In genomic region chr17:45628885-45629855, GRCm38 (mm10) we compare ENCODE assay signal across 8 mouse cellular contexts. TPM values are rescaled to one million over a fixed set of nuclear protein-coding genes. Genes with fewer than 3 reads are reported as not detected.
DNase-seq lines count a peak whose midpoint lies in the region; ATAC-seq and TF ChIP-seq lines count a peak whose summit lies in the region.

No protein-coding gene starts in this region.

- peak overlapping the region; percentile 78 for H3K4me2 ChIP-seq in embryonic facial prominence, embryonic 12.5 days (replicated peaks)
- H3K4me2 ChIP-seq in hindbrain, embryonic 16.5 days (ENCODE audit: low read length) = peak overlapping the region; percentile 69
- 0 out of 2 replicates have a peak overlapping the region, but pooled peaks have one; percentile 71 for H3K4me2 ChIP-seq in liver, postnatal 0 days (ENCODE audit: low read depth, low read length)

- no peak for TF ChIP-seq CTCF in liver, postnatal 0 days (IDR thresholded peaks at IDR 0.05; ENCODE audit: low read depth)

- peaks cover 9% of the 10 kb centered on the region; the same call in 1 of the 2 replicates for H3K4me1 ChIP-seq in embryonic facial prominence, embryonic 12.5 days
- peaks cover 12% of the 10 kb centered on the region for H3K4me1 ChIP-seq in hindbrain, embryonic 16.5 days (ENCODE audit: control insufficient read depth, insufficient read depth, low read depth, low read length)
- peaks cover 10% of the 10 kb centered on the region for H3K4me1 ChIP-seq in liver, postnatal 0 days (ENCODE audit: insufficient read depth)

- peak; percentile 16 for DNase-seq in CD4-positive, CD25-positive, alpha-beta regulatory T cell, adult 2 months (ENCODE audit: low read depth, low spot score)
- no peak for DNase-seq in liver, postnatal 0 days
- DNase-seq in gastrocnemius, adult 8-10 months (ENCODE audit: low spot score in 2 of 2) = no peak
- no peak for DNase-seq in right cerebral cortex, postnatal 10 days (ENCODE audit: low spot score in 2 of 2)
- DNase-seq in cerebellum, adult 11 months = no peak

- H3K9ac ChIP-seq in embryonic facial prominence, embryonic 12.5 days = no peak overlapping the region
- peak overlapping the region; percentile 60; the same call in 1 of the 2 replicates for H3K9ac ChIP-seq in hindbrain, embryonic 16.5 days (ENCODE audit: low read depth, low read length)
- no peak overlapping the region for H3K9ac ChIP-seq in liver, postnatal 0 days (replicated peaks)

- 69% methylated on average over 13 of the region's 13 CpGs for whole genome bisulfite sequencing in embryonic facial prominence, embryonic 12.5 days
- WGBS in hindbrain, embryonic 16.5 days = 63% methylated on average over 13 of the region's 13 CpGs
- WGBS in liver, postnatal 0 days (ENCODE audit: insufficient replicate concordance) = 43% methylated on average over 13 of the region's 13 CpGs

- H3K27me3 ChIP-seq in embryonic facial prominence, embryonic 12.5 days = no peaks in the 10 kb centered on the region; the same call in 1 of the 2 replicates
- H3K27me3 ChIP-seq in hindbrain, embryonic 16.5 days (replicated peaks; ENCODE audit: control insufficient read depth, insufficient read depth, low read length) = no peaks in the 10 kb centered on the region
- 0 out of 2 replicates have a peak, but pooled peaks cover 2% of the 10 kb centered on the region for H3K27me3 ChIP-seq in liver, postnatal 0 days (ENCODE audit: insufficient read depth, low read length)

- no peaks in the 10 kb centered on the region for H3K9me3 ChIP-seq in embryonic facial prominence, embryonic 12.5 days
- no peaks in the 10 kb centered on the region for H3K9me3 ChIP-seq in hindbrain, embryonic 16.5 days (ENCODE audit: control insufficient read depth, low read length)
- H3K9me3 ChIP-seq in liver, postnatal 0 days (ENCODE audit: low read length) = no peaks in the 10 kb centered on the region

- no peaks in the 10 kb centered on the region for H3K36me3 ChIP-seq in embryonic facial prominence, embryonic 12.5 days
- H3K36me3 ChIP-seq in hindbrain, embryonic 16.5 days (ENCODE audit: control insufficient read depth, insufficient read depth, low read length) = no peaks in the 10 kb centered on the region
- H3K36me3 ChIP-seq in liver, postnatal 0 days (replicated peaks; ENCODE audit: insufficient read depth, low read length) = no peaks in the 10 kb centered on the region

- peak overlapping the region; percentile 42; the same call in 1 of the 2 replicates for H3K4me3 ChIP-seq in embryonic facial prominence, embryonic 12.5 days
- H3K4me3 ChIP-seq in hindbrain, embryonic 16.5 days (ENCODE audit: low read length) = peak overlapping the region; percentile 49
- no peak overlapping the region for H3K4me3 ChIP-seq in liver, postnatal 0 days (ENCODE audit: low read depth, low read length)

- H3K27ac ChIP-seq in embryonic facial prominence, embryonic 12.5 days = 0 out of 2 replicates have a peak overlapping the region, but pooled peaks have one; percentile 32
- peak overlapping the region; percentile 88; the same call in 1 of the 2 replicates for H3K27ac ChIP-seq in hindbrain, embryonic 16.5 days (ENCODE audit: low read depth, low read length)
- H3K27ac ChIP-seq in liver, postnatal 0 days (ENCODE audit: low read depth) = peak overlapping the region; percentile 58

- no peak for TF ChIP-seq EP300 in liver, postnatal 0 days (IDR thresholded peaks at IDR 0.05; ENCODE audit: low read depth)

- ATAC-seq in CD4-positive, CD25-positive, alpha-beta regulatory T cell, adult 4 months = no peak
- ATAC-seq in embryonic facial prominence, embryonic 12.5 days (ENCODE audit: insufficient number of reproducible peaks, insufficient read depth, low FRiP score, low TSS enrichment) = no peak
- ATAC-seq in hindbrain, embryonic 16.5 days = peak; percentile 38
- ATAC-seq in liver, postnatal 0 days = peak; percentile 38; the same call in 1 of the 2 replicates

RNA-seq across cellular contexts. Expression of gene Mymx, which starts 27.3 kb away (rescaled TPM):
- not detected for polyA plus RNA-seq in CD4-positive, CD25-positive, alpha-beta regulatory T cell, adult 4 months (2017; shearing (Covaris generic))
- polyA plus RNA-seq in embryonic facial prominence, embryonic 12.5 days (2016; fragmentation: Nextera tagmentation; extraction: Ambion mirVana) = 9.2 and 10.7 TPM in 2 replicates
- 1.2 TPM in 1 of 2 replicates, not detected in the other for polyA plus RNA-seq in hindbrain, embryonic 16.5 days (2015; fragmentation: Nextera tagmentation; extraction: Ambion mirVana)
- polyA plus RNA-seq in liver, postnatal 0 days (2015; fragmentation: Nextera tagmentation; extraction: Ambion mirVana) = 0.19 TPM in 1 of 2 replicates, not detected in the other
- not detected for total RNA-seq in gastrocnemius, adult 8-10 months (2022)

RNA-seq across cellular contexts. Expression of gene Slc29a1, which starts 29.8 kb away (rescaled TPM):
- 100 to 1,000 TPM in 1 of 2 experiments, 10 to 100 TPM in 1; 88.0 to 154 TPM for polyA plus RNA-seq in CD4-positive, CD25-positive, alpha-beta regulatory T cell, adult 4 months (2017; shearing (Covaris generic))
- polyA plus RNA-seq in embryonic facial prominence, embryonic 12.5 days (2016; fragmentation: Nextera tagmentation; extraction: Ambion mirVana) = 59.1 and 60.5 TPM in 2 replicates
- 55.7 and 56.5 TPM in 2 replicates for polyA plus RNA-seq in hindbrain, embryonic 16.5 days (2015; fragmentation: Nextera tagmentation; extraction: Ambion mirVana)
- 83.0 and 91.6 TPM in 2 replicates for polyA plus RNA-seq in liver, postnatal 0 days (2015; fragmentation: Nextera tagmentation; extraction: Ambion mirVana)
- total RNA-seq in gastrocnemius, adult 8-10 months (2022) = 10 to 100 TPM; 26.6 to 31.2 (median 27.2) TPM

RNA-seq across cellular contexts. Expression of gene Capn11, which starts 30.0 kb away (rescaled TPM):
- polyA plus RNA-seq in CD4-positive, CD25-positive, alpha-beta regulatory T cell, adult 4 months (2017; shearing (Covaris generic)) = 1 to 10 TPM; 1.9 to 2.4 TPM
- 0.75 and 0.91 TPM in 2 replicates for polyA plus RNA-seq in embryonic facial prominence, embryonic 12.5 days (2016; fragmentation: Nextera tagmentation; extraction: Ambion mirVana)
- 0.75 and 0.79 TPM in 2 replicates for polyA plus RNA-seq in hindbrain, embryonic 16.5 days (2015; fragmentation: Nextera tagmentation; extraction: Ambion mirVana)
- polyA plus RNA-seq in liver, postnatal 0 days (2015; fragmentation: Nextera tagmentation; extraction: Ambion mirVana) = not detected in 2 replicates
- under 1 TPM; 0.15 to 0.51 (median 0.33) TPM for total RNA-seq in gastrocnemius, adult 8-10 months (2022)

RNA-seq across cellular contexts. Expression of gene Hsp90ab1, which starts 56.1 kb away (rescaled TPM):
- 1,000 to 10,000 TPM; 1,172 to 1,222 TPM for polyA plus RNA-seq in CD4-positive, CD25-positive, alpha-beta regulatory T cell, adult 4 months (2017; shearing (Covaris generic))
- polyA plus RNA-seq in embryonic facial prominence, embryonic 12.5 days (2016; fragmentation: Nextera tagmentation; extraction: Ambion mirVana) = 1,470 and 1,480 TPM in 2 replicates
- polyA plus RNA-seq in hindbrain, embryonic 16.5 days (2015; fragmentation: Nextera tagmentation; extraction: Ambion mirVana) = 1,542 and 1,571 TPM in 2 replicates
- 419 and 445 TPM in 2 replicates for polyA plus RNA-seq in liver, postnatal 0 days (2015; fragmentation: Nextera tagmentation; extraction: Ambion mirVana)
- total RNA-seq in gastrocnemius, adult 8-10 months (2022) = 1,000 to 10,000 TPM; 1,140 to 1,362 (median 1,203) TPM

RNA-seq across cellular contexts. Expression of gene Mrpl14, which starts 57.0 kb away (rescaled TPM):
- polyA plus RNA-seq in CD4-positive, CD25-positive, alpha-beta regulatory T cell, adult 4 months (2017; shearing (Covaris generic)) = 10 to 100 TPM; 91.5 to 92.9 TPM
- 137 and 153 TPM in 2 replicates for polyA plus RNA-seq in embryonic facial prominence, embryonic 12.5 days (2016; fragmentation: Nextera tagmentation; extraction: Ambion mirVana)
- 128 and 134 TPM in 2 replicates for polyA plus RNA-seq in hindbrain, embryonic 16.5 days (2015; fragmentation: Nextera tagmentation; extraction: Ambion mirVana)
- polyA plus RNA-seq in liver, postnatal 0 days (2015; fragmentation: Nextera tagmentation; extraction: Ambion mirVana) = 113 TPM in 2 replicates
- total RNA-seq in gastrocnemius, adult 8-10 months (2022) = 100 to 1,000 TPM; 105 to 141 (median 132) TPM

Comparison
In these comparisons a context has a peak if more than half of its experiments do, and no peak if none do; other contexts are left out.
1. ATAC-seq: peak in hindbrain, embryonic 16.5 days (single experiment) and liver, postnatal 0 days (single experiment); none in CD4-positive, CD25-positive, alpha-beta regulatory T cell, adult 4 months (single experiment) and embryonic facial prominence, embryonic 12.5 days (single experiment).
2. H3K27ac ChIP-seq: peak in every context shown above with its lines; median percentile 88 in hindbrain, embryonic 16.5 days; 58 in liver, postnatal 0 days; 32 in embryonic facial prominence, embryonic 12.5 days.
3. Peak in every context shown above with its lines, with median percentiles within 50 percentile points of each other: H3K4me2 ChIP-seq.